Mouse (Mus musculus) lung, embryonic 14.5 days (tissue): ENCODE data around the gene Mthfd1l. TPM values are rescaled to one million over a fixed set of nuclear protein-coding genes. Genes with fewer than 3 reads are reported as not detected.

Experiments
- ATAC-seq: fragments of 200-750 bp; cut with Nextera tagmentation; 2 replicates; pipeline ENCODE4 v1.8.0; 2017; ENCODE audit warnings: mild to moderate bottlenecking, moderate TSS enrichment, moderate library complexity; ENCODE audit not compliant: insufficient read depth
- DNase-seq: peaks from one replicate; pipeline ENCODE4 v3.0.0-alpha.2; 2015
- H3K27ac ChIP-seq: fragments of 300-500 bp; sonication (generic); 2 replicates; pipeline ENCODE4 v1.5.1; 2014; ENCODE audit warnings: low read depth, mild to moderate bottlenecking, moderate library complexity
- H3K27me3 ChIP-seq: fragments of 300-500 bp; sonication (generic); 2 replicates; pipeline ENCODE4 v1.6.1; 2014; ENCODE audit warnings: low read length, control low read depth; ENCODE audit not compliant: insufficient read depth
- H3K36me3 ChIP-seq: fragments of 300-500 bp; sonication (generic); 2 replicates; pipeline ENCODE4 v1.6.1; 2014; ENCODE audit warnings: control low read depth; ENCODE audit not compliant: insufficient read depth
- H3K4me1 ChIP-seq: fragments of 300-500 bp; sonication (generic); 2 replicates; pipeline ENCODE4 v1.6.1; 2014; ENCODE audit warnings: antibody characterized with exemption, control low read depth; ENCODE audit not compliant: insufficient read depth
- H3K4me2 ChIP-seq: fragments of 300-500 bp; sonication (generic); 2 replicates; pipeline ENCODE4 v1.6.1; 2014; ENCODE audit warnings: mild to moderate bottlenecking
- H3K4me3 ChIP-seq: fragments of 300-500 bp; sonication (generic); 2 replicates; pipeline ENCODE4 v1.5.1; 2014; ENCODE audit warnings: low read depth, low read length
- H3K9ac ChIP-seq: fragments of 300-500 bp; sonication (generic); 2 replicates; pipeline ENCODE4 v1.6.1; 2014
- H3K9me3 ChIP-seq: fragments of 300-500 bp; sonication (generic); 2 replicates; pipeline ENCODE4 v1.6.1; 2016; ENCODE audit warnings: low read depth, low read length, control low read depth
- CTCF ChIP-seq: IDR thresholded peaks from 2 replicates; pipeline ENCODE4 v1.5.1; 2016; ENCODE audit warnings: antibody characterized with exemption, low read depth
- WGBS: fragments of 180-500 bp; shearing (Covaris S2); extraction: QIAGEN DNeasy Blood & Tissue Kit; methylation state at CpG from one replicate; pipeline ENCODE4 v1.1.7; 2014; 5-methylcytosine and 5-hydroxymethylcytosine counted together
- polyA plus RNA-seq: library from polyadenylated mRNA; unstranded; fragments of >200 nt; fragmentation: Nextera tagmentation; extraction: Ambion mirVana; gene quantifications from 2 replicates; pipeline ENCODE4 v1.2.1, GENCODE M21; 2014

The Mthfd1l gene
- polyA plus RNA-seq, 1 experiment from 2014 or later, result 21.7 TPM

GRCm38 (mm10) chr10:3978326-3978725, 5.4 kb downstream of the Mthfd1l start:
- Histone ChIP-seq H3K27me3 (no peaks in the 10 kb centered on the region), H3K36me3 (peaks cover 23% of the 10 kb centered on the region), H3K4me3 (no peak overlapping the region), H3K9ac (no peak overlapping the region), H3K4me1 (peaks cover 3% of the 10 kb centered on the region; the same call in 1 of the 2 replicates), H3K9me3 (no peaks in the 10 kb centered on the region), H3K4me2 (no peak overlapping the region), H3K27ac (no peak overlapping the region)
- DNase-seq (no peak), ATAC-seq (no peak)
- no peak for TF ChIP-seq CTCF
- 56% methylated on average over 3 of the region's 3 CpGs for WGBS

- no peak overlapping the region for H3K4me3 ChIP-seq
- H3K27me3 ChIP-seq, result no peaks in the 10 kb centered on the region
- no peak overlapping the region for H3K4me2 ChIP-seq
- peaks cover 3% of the 10 kb centered on the region; the same call in 1 of the 2 replicates for H3K4me1 ChIP-seq
- no peak overlapping the region for H3K9ac ChIP-seq
- H3K36me3 ChIP-seq, result peaks cover 28% of the 10 kb centered on the region
- ATAC-seq, result no peak
- 85% methylated on average over 5 of the region's 5 CpGs for WGBS
- TF ChIP-seq CTCF, result no peak
- H3K27ac ChIP-seq, result no peak overlapping the region
- no peak for DNase-seq
- H3K9me3 ChIP-seq, result no peaks in the 10 kb centered on the region
Observed at GRCm38 (mm10) chr10:3978792-3979488, 6.0 kb downstream of the Mthfd1l start.

GRCm38 (mm10) chr10:3980231-3980630, 7.3 kb downstream of the Mthfd1l start:
- Histone ChIP-seq H3K36me3 (peaks cover 31% of the 10 kb centered on the region), H3K27ac (no peak overlapping the region), H3K4me1 (peaks cover 3% of the 10 kb centered on the region; the same call in 1 of the 2 replicates), H3K4me2 (no peak overlapping the region), H3K9me3 (no peaks in the 10 kb centered on the region), H3K4me3 (no peak overlapping the region), H3K9ac (no peak overlapping the region), H3K27me3 (no peaks in the 10 kb centered on the region)
- DNase-seq, result no peak
- WGBS, result 77% methylated on average over 4 of the region's 4 CpGs
- no peak for TF ChIP-seq CTCF
- ATAC-seq, result no peak

GRCm38 (mm10) chr10:3990295-3990883, 17.5 kb downstream of the Mthfd1l start:
- no peaks in the 10 kb centered on the region for H3K9me3 ChIP-seq
- no peak overlapping the region for H3K9ac ChIP-seq
- H3K36me3 ChIP-seq, result peaks cover 48% of the 10 kb centered on the region
- DNase-seq (no peak), ATAC-seq (no peak)
- H3K4me3 ChIP-seq, result no peak overlapping the region
- 89% methylated on average over 6 of the region's 6 CpGs for WGBS
- H3K27me3 ChIP-seq, result no peaks in the 10 kb centered on the region
- H3K4me1 ChIP-seq, result no peaks in the 10 kb centered on the region
- no peak for TF ChIP-seq CTCF
- H3K4me2 ChIP-seq, result no peak overlapping the region
- H3K27ac ChIP-seq, result no peak overlapping the region

- Histone ChIP-seq H3K27me3 (no peaks in the 10 kb centered on the region), H3K4me3 (no peak overlapping the region), H3K27ac (no peak overlapping the region), H3K4me1 (no peaks in the 10 kb centered on the region), H3K4me2 (no peak overlapping the region), H3K9ac (no peak overlapping the region), H3K9me3 (no peaks in the 10 kb centered on the region), H3K36me3 (peaks cover 50% of the 10 kb centered on the region)
- ATAC-seq (no peak; the same call in 1 of the 2 replicates), DNase-seq (no peak)
- WGBS, result 84% methylated on average over 8 of the region's 8 CpGs
- TF ChIP-seq CTCF, result no peak
Observed at GRCm38 (mm10) chr10:3993365-3994102, 20.6 kb downstream of the Mthfd1l start.

GRCm38 (mm10) chr10:3995277-3995676, 22.4 kb downstream of the Mthfd1l start:
- Histone ChIP-seq H3K9ac (no peak overlapping the region), H3K4me2 (no peak overlapping the region), H3K27ac (no peak overlapping the region), H3K4me1 (no peaks in the 10 kb centered on the region), H3K36me3 (peaks cover 41% of the 10 kb centered on the region), H3K4me3 (no peak overlapping the region), H3K9me3 (no peaks in the 10 kb centered on the region), H3K27me3 (no peaks in the 10 kb centered on the region)
- ATAC-seq (no peak), DNase-seq (no peak)
- peak; percentile 46 for TF ChIP-seq CTCF
- 82% methylated on average over 4 of the region's 4 CpGs for WGBS
